24 mouse cellular contexts compared by ENCODE assay signal in the genomic region with DNA sequence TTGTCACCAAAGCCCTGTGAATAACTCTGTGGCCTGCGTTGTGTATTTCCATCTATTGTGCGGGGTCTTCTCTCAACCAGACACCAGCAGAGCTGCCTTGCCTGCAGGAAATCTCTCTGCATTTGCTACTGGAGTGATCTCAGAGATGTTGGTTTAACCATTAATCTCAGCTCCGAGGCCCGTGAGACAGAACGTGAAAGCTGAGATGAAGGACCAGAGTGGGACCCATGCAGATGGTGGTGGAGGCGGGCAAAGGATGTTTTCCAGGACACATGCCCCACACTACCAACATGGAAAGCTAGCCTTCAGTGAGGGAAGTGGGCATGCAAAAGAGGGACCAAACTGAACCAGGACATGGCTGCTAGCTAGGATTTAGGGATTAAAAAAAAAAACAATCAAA. TPM values are rescaled to one million over a fixed set of nuclear protein-coding genes. Genes with fewer than 3 reads are reported as not detected.
DNase-seq lines count a peak whose midpoint lies in the region; ATAC-seq and TF ChIP-seq lines count a peak whose summit lies in the region.
"Had no signal": no experiment of that assay in that cellular context is flagged by ENCODE, and none has a peak within 500 bp of the region (broad histone marks: within the 10 kb centered on the region; RNA-seq: fewer than 3 reads in every experiment).

No protein-coding gene starts in this region.

- no peaks in the 10 kb centered on the region for H3K4me1 ChIP-seq in intestine, embryonic 16.5 days (ENCODE audit: control insufficient read depth, insufficient read depth, low read length)
- no peaks in the 10 kb centered on the region for H3K4me1 ChIP-seq in intestine, embryonic 15.5 days (replicated peaks)
- no peaks in the 10 kb centered on the region for H3K4me1 ChIP-seq in kidney, postnatal 0 days (replicated peaks; ENCODE audit: insufficient read depth, low read length)
- H3K4me1 ChIP-seq in cortical plate, adult 2 months (ENCODE audit: control insufficient read depth, insufficient read depth, low read length): no peaks in the 10 kb centered on the region; the same call in none of the 2 replicates
- H3K4me1 ChIP-seq: heart, embryonic 10.5 days; heart, embryonic 15.5 days; liver, embryonic 12.5 days had no signal

- TF ChIP-seq POLR2A in cortical plate, adult 2 months (IDR thresholded peaks at IDR 0.05; ENCODE audit: extremely low read depth, insufficient read depth, low read length): no peak

- H3K4me2 ChIP-seq in intestine, embryonic 16.5 days (ENCODE audit: low read depth, low read length): no peak overlapping the region
- no peak overlapping the region for H3K4me2 ChIP-seq in intestine, embryonic 15.5 days (replicated peaks)
- H3K4me2 ChIP-seq in kidney, postnatal 0 days (ENCODE audit: low read length): no peak overlapping the region
- H3K4me2 ChIP-seq: forebrain, embryonic 12.5 days; heart, embryonic 15.5 days; hindbrain, embryonic 12.5 days; liver, embryonic 12.5 days; midbrain, embryonic 13.5 days; neural tube, embryonic 13.5 days had no signal

- no peak overlapping the region for H3K9ac ChIP-seq in intestine, embryonic 16.5 days (ENCODE audit: low read depth, low read length)
- H3K9ac ChIP-seq in intestine, embryonic 15.5 days: no peak overlapping the region
- no peak overlapping the region for H3K9ac ChIP-seq in kidney, postnatal 0 days (ENCODE audit: low read depth, low read length)
- H3K9ac ChIP-seq: forebrain, embryonic 12.5 days; forebrain, postnatal 0 days; heart, embryonic 15.5 days; hindbrain, embryonic 12.5 days; liver, embryonic 12.5 days; liver, postnatal 0 days; midbrain, embryonic 13.5 days; neural tube, embryonic 13.5 days had no signal

- 0 out of 2 replicates have a peak, but pooled peaks have one; percentile 23 for ATAC-seq in intestine, embryonic 16.5 days
- no peak for ATAC-seq in intestine, embryonic 15.5 days
- no peak for ATAC-seq in kidney, postnatal 0 days (replicated peaks; ENCODE audit: low FRiP score, low read depth)
- ATAC-seq: forebrain, postnatal 0 days; hindbrain, postnatal 0 days; intestine, postnatal 0 days; liver, embryonic 12.5 days; liver, postnatal 0 days; midbrain, embryonic 13.5 days had no signal

- no peak overlapping the region for H3K27ac ChIP-seq in intestine, embryonic 16.5 days (ENCODE audit: low read length)
- H3K27ac ChIP-seq in intestine, embryonic 15.5 days: no peak overlapping the region
- no peak overlapping the region for H3K27ac ChIP-seq in kidney, postnatal 0 days
- H3K27ac ChIP-seq in cortical plate, adult 2 months (ENCODE audit: insufficient read depth, low read length): 0 out of 2 replicates have a peak overlapping the region, but pooled peaks have one; percentile 45
- H3K27ac ChIP-seq: forebrain, embryonic 12.5 days; heart, embryonic 10.5 days; heart, embryonic 15.5 days; hindbrain, embryonic 12.5 days; hindbrain, postnatal 0 days; liver, embryonic 12.5 days; midbrain, embryonic 13.5 days; neural tube, embryonic 13.5 days had no signal

- peak; percentile 55 for DNase-seq in kidney, postnatal 0 days (ENCODE audit: low spot score)
- no peak for DNase-seq in kidney, adult 8-10 months
- DNase-seq in left cerebral cortex, postnatal 36 days (ENCODE audit: low spot score in 2 of 2): peak; percentile 47 to 54
- no peak for DNase-seq in left cerebral cortex, postnatal 4 days
- DNase-seq: adrenal gland, postnatal 14 days; cerebellum, adult 18-20 months; cerebellum, postnatal 10 days; forebrain, postnatal 0 days; gastrocnemius, postnatal 14 days; liver, postnatal 0 days; lung, postnatal 36 days; thymus, postnatal 4 days had no signal

- no peaks in the 10 kb centered on the region for H3K36me3 ChIP-seq in intestine, embryonic 16.5 days (ENCODE audit: control insufficient read depth, insufficient read depth, low read length)
- no peaks in the 10 kb centered on the region for H3K36me3 ChIP-seq in intestine, embryonic 15.5 days
- H3K36me3 ChIP-seq in kidney, postnatal 0 days (ENCODE audit: insufficient read depth, low read length): no peaks in the 10 kb centered on the region
- H3K36me3 ChIP-seq: forebrain, embryonic 12.5 days; heart, embryonic 10.5 days; heart, embryonic 15.5 days; hindbrain, embryonic 12.5 days; liver, embryonic 12.5 days; neural tube, embryonic 13.5 days had no signal

- intact Hi-C loops in left cerebral cortex, postnatal 36 days (cut with DNase I): no loop called here
- intact Hi-C loops in left cerebral cortex, postnatal 4 days (cut with DNase I): no loop called here

- TF ChIP-seq CTCF in kidney, postnatal 0 days (IDR thresholded peaks at IDR 0.05; ENCODE audit: low read depth): no peak
- no peak for TF ChIP-seq CTCF in cortical plate, adult 2 months (IDR thresholded peaks at IDR 0.05; ENCODE audit: extremely low read depth, insufficient read depth, low read length)

- H3K4me3 ChIP-seq in intestine, embryonic 16.5 days (ENCODE audit: low read length): no peak overlapping the region
- no peak overlapping the region for H3K4me3 ChIP-seq in intestine, embryonic 15.5 days (replicated peaks)
- H3K4me3 ChIP-seq in kidney, postnatal 0 days (replicated peaks; ENCODE audit: low read depth, low read length): no peak overlapping the region
- no peak overlapping the region for H3K4me3 ChIP-seq in cortical plate, adult 2 months (ENCODE audit: insufficient read depth, low read length)
- H3K4me3 ChIP-seq: forebrain, embryonic 12.5 days; heart, embryonic 10.5 days; heart, embryonic 15.5 days; hindbrain, embryonic 12.5 days; liver, embryonic 12.5 days; midbrain, embryonic 13.5 days; neural tube, embryonic 13.5 days had no signal

- no peaks in the 10 kb centered on the region for H3K9me3 ChIP-seq in intestine, embryonic 16.5 days (ENCODE audit: control insufficient read depth, low read length)
- H3K9me3 ChIP-seq in intestine, embryonic 15.5 days: no peaks in the 10 kb centered on the region
- no peaks in the 10 kb centered on the region for H3K9me3 ChIP-seq in kidney, postnatal 0 days (replicated peaks; ENCODE audit: low read length)
- H3K9me3 ChIP-seq: forebrain, embryonic 12.5 days; heart, embryonic 10.5 days; heart, embryonic 15.5 days; hindbrain, embryonic 12.5 days; liver, embryonic 12.5 days; midbrain, embryonic 13.5 days; neural tube, embryonic 13.5 days had no signal

- 41% methylated on average over 6 of the region's 6 CpGs for WGBS in intestine, embryonic 16.5 days
- 47% methylated on average over 6 of the region's 6 CpGs for WGBS in intestine, embryonic 15.5 days
- 21% methylated on average over 6 of the region's 6 CpGs for WGBS in kidney, postnatal 0 days

- H3K27me3 ChIP-seq in intestine, embryonic 16.5 days (replicated peaks; ENCODE audit: control insufficient read depth, insufficient read depth, low read length): no peaks in the 10 kb centered on the region
- no peaks in the 10 kb centered on the region for H3K27me3 ChIP-seq in intestine, embryonic 15.5 days (replicated peaks)
- no peaks in the 10 kb centered on the region for H3K27me3 ChIP-seq in kidney, postnatal 0 days (ENCODE audit: insufficient read depth, low read length)
- H3K27me3 ChIP-seq: forebrain, embryonic 12.5 days; heart, embryonic 15.5 days; hindbrain, embryonic 12.5 days; liver, embryonic 12.5 days; midbrain, embryonic 13.5 days; neural tube, embryonic 13.5 days had no signal

RNA-seq across cellular contexts. Expression of a gene that starts 43.5 kb away (rescaled TPM):
- 3.1 and 3.7 TPM in 2 replicates for polyA plus RNA-seq in intestine, embryonic 16.5 days (2015; fragmentation: Nextera tagmentation; extraction: Ambion mirVana)
- 5.8 and 6.3 TPM in 2 replicates for polyA plus RNA-seq in intestine, embryonic 15.5 days (2015; fragmentation: Nextera tagmentation; extraction: Ambion mirVana)
- 7.0 and 7.2 TPM in 2 replicates for polyA plus RNA-seq in kidney, postnatal 0 days (2015; fragmentation: Nextera tagmentation; extraction: Ambion mirVana)
- 100 to 1,000 TPM in 1 of 2 experiments, 10 to 100 TPM in 1; 87.4 to 102 TPM for total RNA-seq in left cerebral cortex, postnatal 36 days (2021)
- 100 to 1,000 TPM; 105 to 108 TPM for total RNA-seq in left cerebral cortex, postnatal 4 days (2021)
- polyA plus RNA-seq in cortical plate, adult 2 months (2012; rRNA removed): 57.0 and 58.2 TPM in 2 replicates

Comparison
In these comparisons a context has a peak if more than half of its experiments do, and no peak if none do; other contexts are left out.
1. DNase-seq: peak in kidney, postnatal 0 days (single experiment) and left cerebral cortex, postnatal 36 days (2 of 2); none in kidney, adult 8-10 months (0 of 2) and left cerebral cortex, postnatal 4 days (single experiment).